Mouse (Mus musculus) gastrocnemius, postnatal 36 days (tissue): ENCODE data around the gene Cnppd1. TPM values are rescaled to one million over a fixed set of nuclear protein-coding genes. Genes with fewer than 3 reads are reported as not detected.

ENCODE experiments used
- DNase-seq, 2 experiments: peaks; one replicate each; pipeline ENCODE4 v3.0.0; 2022
- intact Hi-C: fragments of 180-260 bp; cut with DNase I; formaldehyde crosslinking; loops from one replicate; pipeline ENCODE4 v1.15.1; 2025
- total RNA-seq, 2 experiments: library from RNA; stranded (reverse); gene quantifications; 2 replicates each; pipeline ENCODE4 v1.2.3; 2021

The Cnppd1 gene
- total RNA-seq, 2 experiments from 2014 or later: 12.4 to 12.7 TPM

GRCm38 (mm10) chr1:75155837-75156236 is 13.3 kb upstream of the Cnppd1 start:
- no peak for DNase-seq
- intact Hi-C loops: no loop called here

GRCm38 (mm10) chr1:75148727-75149126 is 6.2 kb upstream of the Cnppd1 start:
- no peak for DNase-seq
- intact Hi-C loops: no loop called here

- intact Hi-C loops: no loop called here
Measured at GRCm38 (mm10) chr1:75147411-75148135, 5.1 kb upstream of the Cnppd1 start.

GRCm38 (mm10) chr1:75145589-75145988 is 3.1 kb upstream of the Cnppd1 start:
- DNase-seq: no peak

More at GRCm38 (mm10) chr1:75147411-75148135, 5.1 kb upstream of the Cnppd1 start:
- DNase-seq: no peak

GRCm38 (mm10) chr1:75141486-75142190 is 873 bp downstream of the Cnppd1 start:
- DNase-seq: peak; percentile 56 to 73
- intact Hi-C loops: no loop called here

More at GRCm38 (mm10) chr1:75145589-75145988, 3.1 kb upstream of the Cnppd1 start:
- intact Hi-C loops: no loop called here

GRCm38 (mm10) chr1:75140601-75141190 is 1.8 kb downstream of the Cnppd1 start:
- no peak for DNase-seq
- intact Hi-C loops: no loop called here

GRCm38 (mm10) chr1:75138448-75138847 is 4.1 kb downstream of the Cnppd1 start:
- no peak for DNase-seq
- intact Hi-C loops: no loop called here

GRCm38 (mm10) chr1:75136730-75137129 is 5.8 kb downstream of the Cnppd1 start:
- intact Hi-C loops: no loop called here
- no peak for DNase-seq

- intact Hi-C loops: no loop called here
- DNase-seq: no peak
Measured at GRCm38 (mm10) chr1:75136293-75136692, 6.2 kb downstream of the Cnppd1 start.

- no peak for DNase-seq
- intact Hi-C loops: no loop called here
Measured at GRCm38 (mm10) chr1:75133421-75134207, 8.9 kb downstream of the Cnppd1 start, which contains the start of gene Slc23a3. Gene Slc23a3 (minus strand): TSS chr1:75133890.

- no peak for DNase-seq
- intact Hi-C loops: no loop called here
Measured at GRCm38 (mm10) chr1:75128641-75129040, 13.9 kb downstream of the Cnppd1 start.

GRCm38 (mm10) chr1:75125418-75125817 is 17.1 kb downstream of the Cnppd1 start:
- intact Hi-C loops: no loop called here
- no peak for DNase-seq

GRCm38 (mm10) chr1:75124346-75125321 is 17.9 kb downstream of the Cnppd1 start, which contains the start of gene Nhej1:
Gene Nhej1 (minus strand): TSS chr1:75125200.
- DNase-seq: peak; percentile 93 to 97
- intact Hi-C loops: no loop called here

- intact Hi-C loops: no loop called here
- DNase-seq: no peak
Measured at GRCm38 (mm10) chr1:75122211-75122610, 20.3 kb downstream of the Cnppd1 start.

Other genes with a start within 250 kb of the Cnppd1 start
- not detected for gene Cryba2, start 249.6 kb downstream of the Cnppd1 start, total RNA-seq
- not detected for gene Cfap65, start 207.1 kb downstream of the Cnppd1 start, total RNA-seq
- gene Ihh, start 191.0 kb downstream of the Cnppd1 start, total RNA-seq: under 1 TPM; 0.12 to 0.20 TPM
- 1 to 10 TPM; 5.3 to 5.4 TPM for gene Nhej1, start 17.5 kb downstream of the Cnppd1 start, total RNA-seq
- not detected for gene Slc23a3, start 8.8 kb downstream of the Cnppd1 start, total RNA-seq
- gene Retreg2, start 67 bp upstream of the Cnppd1 start, total RNA-seq: 1 to 10 TPM; 6.5 to 8.0 TPM
- gene Zfand2b, start 25.9 kb upstream of the Cnppd1 start, total RNA-seq: 10 to 100 TPM; 16.3 to 16.7 TPM
- 10 to 100 TPM; 21.4 to 21.6 TPM for gene Abcb6, start 37.7 kb upstream of the Cnppd1 start, total RNA-seq
- gene Ankzf1, start 49.4 kb upstream of the Cnppd1 start, total RNA-seq: 1 to 10 TPM; 3.8 to 4.7 TPM
- 100 to 1,000 TPM in 1 of 2 experiments, 10 to 100 TPM in 1; 96.6 to 103 TPM for gene Atg9a, start 49.5 kb upstream of the Cnppd1 start, total RNA-seq
- gene Glb1l, start 68.1 kb upstream of the Cnppd1 start, total RNA-seq: 1 to 10 TPM; 2.3 to 3.0 TPM
- gene Stk16, start 68.1 kb upstream of the Cnppd1 start, total RNA-seq: 10 to 100 TPM; 19.4 to 23.1 TPM
- 100 to 1,000 TPM; 921 to 954 TPM for gene Tuba4a, start 77.2 kb upstream of the Cnppd1 start, total RNA-seq
- not detected for gene A630095N17Rik, start 89.4 kb upstream of the Cnppd1 start, total RNA-seq
- gene Dnajb2, start 93.7 kb upstream of the Cnppd1 start, total RNA-seq: 10 to 100 TPM; 63.1 to 67.1 TPM
- under 1 TPM in 1 of 2 experiments, not detected in 1; 0.10 TPM for gene Ptprn, start 121.8 kb upstream of the Cnppd1 start, total RNA-seq
- gene Resp18, start 135.7 kb upstream of the Cnppd1 start, total RNA-seq: not detected
- 10 to 100 TPM; 46.4 to 48.3 TPM for gene Dnpep, start 175.3 kb upstream of the Cnppd1 start, total RNA-seq
- gene Des, start 217.6 kb upstream of the Cnppd1 start, total RNA-seq: 1,000 to 10,000 TPM; 1,843 to 1,948 TPM
- gene Speg, start 232.6 kb upstream of the Cnppd1 start, total RNA-seq: 100 to 1,000 TPM; 229 to 230 TPM